Mouse (Mus musculus) kidney, postnatal 14 days (tissue): ENCODE results near the gene Pbx4.

Experiments used
- DNase-seq: peaks from one replicate; pipeline ENCODE4 v3.0.0; 2022; ENCODE audit warnings: mixed read lengths

Pbx4 gene

DNA sequence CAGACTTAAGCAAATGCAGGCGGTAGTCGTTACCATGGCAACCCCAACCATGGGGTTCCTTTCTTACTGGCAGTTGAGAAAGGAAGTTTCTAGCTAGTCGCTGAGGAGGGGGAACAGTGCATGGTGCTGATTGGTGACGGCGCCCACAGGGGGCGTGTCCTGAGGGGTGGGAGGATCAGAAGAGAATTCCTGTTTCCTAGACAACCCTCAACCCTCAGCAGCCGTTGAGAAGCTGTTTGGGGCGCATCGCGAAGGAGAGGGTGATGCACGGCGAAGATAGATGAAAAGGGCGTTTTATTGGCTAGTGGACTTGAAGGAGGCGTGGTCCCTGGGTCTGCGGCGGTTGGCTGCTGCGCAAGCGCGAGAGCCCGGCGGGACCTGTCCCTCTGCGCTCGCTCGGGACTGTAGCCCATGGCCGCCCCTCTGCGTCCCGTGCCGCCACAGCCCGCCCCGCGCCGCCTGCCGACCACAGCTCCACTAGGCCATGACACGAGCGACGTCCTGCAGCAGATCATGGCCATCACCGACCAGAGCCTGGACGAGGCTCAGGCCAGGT is at the start of gene Pbx4:
TSS of gene Pbx4 (plus strand) at position 194 of the 556 bp plus-strand sequence.
- peak; percentile 90 for DNase-seq

GRCm38 (mm10) chr8:69789105-69789504 is 43.2 kb upstream of the Pbx4 start:
- DNase-seq = no peak

- DNase-seq = no peak
Measured at GRCm38 (mm10) chr8:69789731-69790130, 42.6 kb upstream of the Pbx4 start.

GRCm38 (mm10) chr8:69790364-69790763 is 41.9 kb upstream of the Pbx4 start:
- no peak for DNase-seq

- DNase-seq = peak; percentile 92
Measured at GRCm38 (mm10) chr8:69790773-69791367, 41.4 kb upstream of the Pbx4 start, which contains the start of the genes Atp13a1 and Zfp866. Gene Atp13a1 (plus strand): TSS chr8:69791163. Gene Zfp866 (minus strand): TSS chr8:69791178.

DNA sequence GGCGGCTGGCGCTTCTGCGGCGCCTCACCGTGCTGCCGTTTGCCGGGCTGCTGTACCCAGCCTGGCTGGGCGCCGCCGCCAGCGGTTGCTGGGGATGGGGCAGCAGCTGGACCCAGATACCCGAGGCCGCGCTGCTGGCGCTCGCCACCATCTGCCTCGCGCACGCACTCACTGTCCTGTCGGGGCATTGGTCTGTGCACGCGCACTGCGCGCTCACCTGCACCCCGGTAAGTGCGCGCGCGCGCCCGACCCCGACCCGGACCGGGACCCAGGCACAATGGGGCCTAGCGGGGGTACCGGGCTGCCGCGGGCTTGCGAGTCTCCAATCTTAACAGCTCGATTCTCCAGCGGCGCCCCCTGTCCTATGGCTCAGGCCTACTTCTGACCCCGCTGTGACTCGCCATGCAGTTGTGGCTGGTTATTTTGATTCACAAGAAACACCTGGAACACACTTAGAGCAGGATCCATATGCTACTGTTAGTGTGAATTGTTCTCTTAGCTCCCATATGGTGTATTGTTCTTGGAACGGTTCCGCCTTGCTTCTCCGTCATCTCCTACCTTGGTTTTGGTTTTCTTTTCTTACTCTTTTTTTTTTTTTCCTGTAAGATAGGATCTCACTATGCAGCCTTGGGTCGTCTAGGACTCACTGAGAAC is 40.7 kb upstream of the Pbx4 start:
- peak; percentile 56 for DNase-seq

DNA sequence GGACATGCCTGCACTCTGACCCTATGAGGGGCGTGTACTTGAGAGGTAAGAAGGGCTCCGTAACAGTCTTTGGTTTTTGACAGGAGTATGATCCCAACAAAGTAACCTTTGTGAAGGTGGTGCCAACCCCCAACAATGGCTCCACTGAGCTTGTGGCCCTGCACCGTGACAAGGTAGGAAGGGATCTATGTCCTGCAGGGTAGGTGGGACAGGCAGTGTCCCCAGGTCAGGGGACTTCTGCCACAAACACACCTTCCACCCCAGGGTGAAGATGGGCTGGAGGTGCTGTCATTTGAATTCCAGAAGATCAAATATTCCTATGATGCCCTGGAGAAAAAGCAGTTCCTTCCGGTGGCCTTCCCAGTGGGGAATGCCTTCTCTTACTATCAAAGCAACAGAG is 38.6 kb upstream of the Pbx4 start:
- DNase-seq = no peak

GRCm38 (mm10) chr8:69794096-69794495 is 38.2 kb upstream of the Pbx4 start:
- DNase-seq = no peak

- no peak for DNase-seq
Measured at GRCm38 (mm10) chr8:69794901-69795300, 37.4 kb upstream of the Pbx4 start.

GRCm38 (mm10) chr8:69796721-69797345 is 35.5 kb upstream of the Pbx4 start:
- DNase-seq = no peak

- no peak for DNase-seq
Measured at GRCm38 (mm10) chr8:69797661-69798060, 34.6 kb upstream of the Pbx4 start.

DNA sequence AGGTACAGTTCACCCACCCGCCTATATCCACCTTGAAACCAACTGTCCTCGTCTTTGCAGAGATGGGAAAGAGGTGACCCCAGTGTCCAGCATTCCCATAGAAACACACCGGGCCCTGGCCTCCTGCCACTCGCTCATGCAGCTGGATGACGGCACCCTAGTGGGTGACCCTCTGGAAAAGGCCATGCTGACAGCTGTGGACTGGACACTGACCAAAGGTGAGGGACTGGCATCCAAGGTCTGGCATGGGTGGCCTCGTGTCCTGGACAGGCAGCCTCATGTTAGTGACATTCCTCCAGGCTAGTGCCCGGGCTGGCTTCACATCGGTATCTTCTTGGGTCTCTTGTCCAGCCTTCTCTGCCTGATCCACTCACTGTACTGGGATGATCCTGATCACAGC is 33.0 kb upstream of the Pbx4 start:
- DNase-seq = no peak

GRCm38 (mm10) chr8:69799946-69800345 is 32.3 kb upstream of the Pbx4 start:
- DNase-seq = no peak

DNA sequence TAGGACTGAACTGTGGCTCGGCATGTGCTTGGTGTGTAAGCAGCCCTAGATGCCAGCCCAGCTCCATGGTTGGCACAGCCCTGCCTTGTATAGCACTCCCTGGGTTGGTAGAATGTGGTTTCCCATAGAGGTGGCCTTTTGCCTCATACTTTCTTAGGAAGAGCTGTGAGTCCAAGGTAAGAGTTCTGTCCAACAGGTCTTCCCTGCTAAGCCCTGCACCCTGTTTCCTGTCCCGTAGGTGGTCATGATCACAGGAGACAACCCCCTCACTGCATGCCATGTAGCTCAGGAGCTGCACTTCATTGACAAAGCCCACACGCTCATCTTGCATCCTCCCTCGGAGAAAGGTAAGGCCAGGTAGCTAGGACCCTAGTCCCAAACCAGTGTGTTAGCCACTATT is 30.5 kb upstream of the Pbx4 start:
- no peak for DNase-seq

DNA sequence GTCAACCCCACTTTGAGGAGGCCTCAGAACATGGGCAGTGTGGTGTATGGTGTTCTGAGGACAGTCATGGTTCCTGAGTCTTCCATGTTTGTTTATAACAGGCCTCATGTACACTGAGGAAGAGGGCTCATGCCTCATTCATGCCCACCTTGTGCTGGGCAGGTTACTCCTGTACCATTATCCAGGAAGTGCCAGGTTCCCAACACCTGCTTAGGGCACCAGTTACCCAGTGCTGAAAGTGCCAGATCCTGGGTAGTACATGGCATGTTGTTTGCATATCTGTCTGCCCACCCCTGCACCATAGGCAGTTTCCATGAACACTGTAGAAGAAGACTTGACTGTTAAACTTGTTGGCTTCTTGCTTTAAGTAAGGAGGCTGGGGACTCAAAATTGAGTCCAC is 30.1 kb upstream of the Pbx4 start:
- no peak for DNase-seq

DNA sequence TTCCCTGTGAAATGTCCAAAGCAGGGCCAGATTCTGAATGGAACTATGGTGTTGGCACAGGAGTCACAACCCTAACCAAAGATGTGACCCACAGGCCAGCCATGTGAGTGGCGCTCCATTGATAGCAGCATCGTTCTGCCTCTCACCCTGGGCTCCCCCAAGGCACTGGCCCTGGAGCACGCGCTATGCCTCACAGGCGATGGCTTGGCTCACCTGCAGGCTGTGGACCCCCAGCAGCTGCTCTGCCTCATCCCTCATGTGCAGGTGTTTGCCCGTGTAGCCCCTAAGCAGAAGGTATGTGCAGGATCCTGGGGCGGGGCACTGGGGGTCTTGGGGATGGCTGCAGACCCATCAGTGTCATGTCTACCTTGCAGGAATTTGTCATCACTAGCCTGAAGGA is 28.9 kb upstream of the Pbx4 start:
- DNase-seq = no peak

DNA sequence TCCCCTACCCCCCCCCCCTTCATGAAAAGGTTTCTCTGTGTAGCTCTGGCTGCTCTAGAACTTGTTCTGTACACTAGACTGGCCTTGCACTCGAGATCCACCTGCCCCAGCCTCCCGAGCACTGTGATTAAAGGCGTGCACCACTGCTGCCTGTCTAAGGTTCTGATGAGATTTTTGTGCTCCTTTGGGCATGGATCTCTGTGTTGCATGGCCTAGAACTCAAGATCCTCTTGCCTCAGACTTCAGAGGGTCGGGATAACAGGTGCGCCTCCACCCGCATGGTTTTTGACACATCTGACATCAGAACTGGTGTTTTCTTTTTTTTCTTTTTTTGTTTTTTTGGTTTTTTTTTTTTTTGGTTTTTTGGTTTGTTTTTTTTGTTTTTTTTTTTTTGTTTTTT is 27.8 kb upstream of the Pbx4 start:
- DNase-seq = no peak

DNA sequence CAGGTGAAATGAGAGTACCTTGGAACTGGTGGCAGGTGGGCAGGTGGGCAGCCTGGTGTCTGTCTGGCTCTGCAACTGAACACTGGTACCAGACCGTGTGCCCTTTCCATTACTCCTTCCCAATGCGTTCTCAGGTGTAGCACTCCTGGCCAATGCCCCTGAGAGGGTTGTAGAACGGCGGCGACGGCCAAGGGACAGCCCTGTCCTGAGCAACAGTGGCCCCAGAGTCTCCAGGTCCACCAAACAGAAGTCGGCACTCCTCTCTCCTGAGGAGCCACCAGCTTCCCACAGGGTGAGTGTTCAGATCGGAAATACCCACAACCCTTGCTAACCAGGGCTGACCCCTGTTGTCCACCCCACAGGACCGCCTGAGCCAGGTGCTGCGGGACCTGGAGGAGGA is 27.2 kb upstream of the Pbx4 start:
- no peak for DNase-seq

- DNase-seq = no peak
Measured at GRCm38 (mm10) chr8:69805491-69805890, 26.8 kb upstream of the Pbx4 start.

- no peak for DNase-seq
Measured at GRCm38 (mm10) chr8:69807236-69807635, 25.1 kb upstream of the Pbx4 start.

GRCm38 (mm10) chr8:69808094-69808863 is 24.0 kb upstream of the Pbx4 start, which contains the start of gene Gmip:
Gene Gmip (plus strand): TSS chr8:69808679.
- peak; percentile 87 for DNase-seq

DNA sequence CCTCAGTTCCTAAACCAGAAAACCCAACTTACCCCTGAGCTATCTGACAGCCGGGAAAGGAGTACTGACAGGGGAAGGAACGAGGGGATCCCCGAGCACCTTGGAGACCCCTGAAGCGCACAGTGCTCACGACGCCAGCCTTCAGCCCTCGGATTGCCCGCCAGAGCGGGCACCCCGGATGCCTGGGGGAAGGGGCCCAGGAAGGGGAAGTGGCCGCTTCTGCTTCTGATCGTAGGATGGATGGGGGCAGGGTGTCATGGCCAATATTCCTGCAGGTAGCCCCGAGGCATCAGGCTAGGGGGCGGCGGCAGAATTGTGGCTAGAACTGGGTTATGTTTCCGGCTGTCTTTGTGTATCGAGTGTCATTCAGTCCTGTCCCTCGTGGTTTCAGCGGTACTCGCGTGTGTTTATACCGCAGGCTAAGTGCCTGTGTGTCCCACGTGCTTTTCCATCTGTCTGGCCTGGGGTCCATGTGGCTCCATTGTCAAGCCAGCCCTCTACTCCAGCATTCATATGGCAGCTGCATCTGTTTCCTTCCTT is 23.4 kb upstream of the Pbx4 start:
- no peak for DNase-seq

GRCm38 (mm10) chr8:69809820-69810219 is 22.5 kb upstream of the Pbx4 start:
- DNase-seq = no peak
